Mouse (Mus musculus) embryonic fibroblast, embryonic 13.5 days (primary cell): Measurements from ENCODE around the gene Cep57.
A peak's percentile ranks its signal among the peaks of the same experiment; 100 is the strongest.

ENCODE experiments used
- CTCF ChIP-seq: IDR thresholded peaks from 2 replicates; pipeline ENCODE4 v1.5.1; 2011; ENCODE audit warnings: mild to moderate bottlenecking, control low read depth, low read length, moderate library complexity, borderline replicate concordance; ENCODE audit not compliant: insufficient read depth
- POLR2A ChIP-seq: IDR thresholded peaks from 2 replicates; pipeline ENCODE4 v1.6.1; 2011; ENCODE audit warnings: low read depth, mild to moderate bottlenecking, control low read depth, low read length, moderate library complexity

DNA sequence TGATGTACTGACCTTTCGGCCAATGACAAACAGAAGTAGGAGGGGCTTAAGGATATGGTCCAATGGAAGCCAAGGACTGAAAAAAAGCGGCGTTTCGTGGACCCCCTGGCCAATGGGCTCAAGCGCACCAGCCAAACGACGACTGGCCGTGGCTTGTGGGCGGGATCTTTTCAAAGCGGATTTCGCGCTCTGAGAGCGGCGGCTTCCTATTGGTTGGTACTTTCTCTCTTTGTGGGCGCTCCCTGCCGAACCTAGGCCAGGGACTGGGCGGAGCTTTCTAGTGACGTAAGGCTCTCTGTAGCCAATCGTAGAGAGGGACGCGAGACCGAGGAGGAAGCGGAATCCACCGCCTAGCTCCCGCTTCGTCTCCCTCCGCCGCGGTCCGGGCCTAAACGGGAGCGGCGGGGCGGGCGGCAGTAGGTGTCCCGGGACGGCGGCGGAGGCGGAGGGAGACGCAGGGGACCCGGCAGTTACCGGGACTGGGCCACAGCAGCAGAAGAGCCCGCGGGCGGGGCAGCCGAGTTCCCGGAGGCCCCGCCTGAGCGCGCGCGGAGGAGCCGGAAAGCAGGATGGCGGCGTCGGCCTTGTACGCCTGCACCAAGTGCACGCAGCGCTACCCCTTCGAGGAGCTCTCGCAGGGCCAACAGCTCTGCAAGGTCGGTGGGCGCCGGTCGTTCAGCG, 639 bp upstream of the Cep57 start, which contains the start of gene Fam76b:
- TF ChIP-seq CTCF (no peak), POLR2A (peak; percentile 58)
